Mouse (Mus musculus): ENCODE data around the gene Kpna6. TPM values are rescaled to one million over a fixed set of nuclear protein-coding genes. Genes with fewer than 3 reads are reported as not detected.
A peak's percentile ranks its signal among the peaks of the same experiment; 100 is the strongest.

The Kpna6 gene
- total RNA-seq, 2 experiments from 2014 or later, result 93.3 to 101 TPM

GRCm38 (mm10) chr4:129661584-129661983 is 11.0 kb downstream of the Kpna6 start:
- intact Hi-C loops (cut with DNase I), result no loop called here
- no peak for DNase-seq (ENCODE audit: low spot score in 2 of 2)

- intact Hi-C loops (cut with DNase I), result no loop called here
- no peak for DNase-seq (ENCODE audit: low spot score in 2 of 2)
Observed at GRCm38 (mm10) chr4:129654770-129655169, 17.8 kb downstream of the Kpna6 start.

DNA sequence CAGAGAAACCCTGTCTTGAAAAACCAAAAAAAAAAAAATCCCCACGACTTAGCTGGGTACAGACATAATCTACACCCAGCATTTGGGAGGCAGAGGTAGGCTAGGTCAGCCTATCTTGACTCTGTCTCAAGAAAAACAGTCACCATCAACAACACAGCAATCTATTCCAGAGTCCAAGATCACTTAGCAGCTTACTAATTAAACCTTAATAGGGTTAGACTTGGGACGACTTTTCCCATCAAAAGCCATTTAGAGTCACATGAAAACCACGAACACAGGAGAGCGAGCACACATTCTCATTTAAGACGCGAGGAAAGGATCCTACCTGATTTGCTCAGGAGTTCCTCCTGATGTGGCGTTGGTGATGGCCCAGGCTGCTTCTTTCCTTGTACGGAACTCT is 22.2 kb downstream of the Kpna6 start:
- no peak for DNase-seq (ENCODE audit: low spot score in 2 of 2)
- intact Hi-C loops (cut with DNase I), result no loop called here

- intact Hi-C loops (cut with DNase I), result no loop called here
- no peak for DNase-seq (ENCODE audit: low spot score in 2 of 2)
Observed at GRCm38 (mm10) chr4:129648656-129649055, 23.9 kb downstream of the Kpna6 start.

DNA sequence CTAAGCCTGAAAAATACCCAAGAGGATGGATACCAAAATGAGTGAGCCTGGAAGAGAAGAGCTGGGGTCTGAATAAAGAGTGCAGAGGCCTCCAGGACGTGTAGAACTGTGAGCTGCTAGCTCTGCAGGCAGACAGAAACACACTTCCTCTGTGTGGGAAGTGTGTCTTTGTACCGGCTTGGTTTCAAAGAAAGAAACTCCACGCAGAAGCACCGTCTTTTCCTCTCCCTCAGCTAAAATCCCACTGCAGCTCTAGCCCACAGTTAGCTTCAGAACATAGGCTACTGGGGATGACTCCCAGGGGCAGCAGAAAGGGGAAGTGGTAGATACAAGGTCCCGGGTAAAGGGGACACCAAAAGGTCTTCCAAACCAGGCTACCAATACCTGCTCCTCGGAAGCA is 27.4 kb downstream of the Kpna6 start:
- no peak for DNase-seq (ENCODE audit: low spot score in 2 of 2)

GRCm38 (mm10) chr4:129641756-129642155 is 30.8 kb downstream of the Kpna6 start:
- DNase-seq (ENCODE audit: low spot score in 2 of 2), result no peak
- intact Hi-C loops (cut with DNase I), result loop anchor here (2.0 to 5.0 kb wide), 2 partner anchors 17 to 51 kb away; no protein-coding TSS in a partner anchor

More for the DNA sequence above, 27.4 kb downstream of the Kpna6 start:
- intact Hi-C loops (cut with DNase I), result no loop called here

- DNase-seq (ENCODE audit: low spot score in 2 of 2), result peak; percentile 97 to 98
- intact Hi-C loops (cut with DNase I), result loop anchor here (2.0 to 5.0 kb wide), 2 partner anchors 16 to 51 kb away; no protein-coding TSS in a partner anchor
Observed at GRCm38 (mm10) chr4:129640638-129641467, 31.7 kb downstream of the Kpna6 start, which contains the start of gene Txlna. Gene Txlna, minus strand, starts transcription at chr4:129641065.

GRCm38 (mm10) chr4:129640101-129640637 is 32.4 kb downstream of the Kpna6 start:
- peak in 1 of 2 experiments; percentile 37 for DNase-seq (ENCODE audit: low spot score in 2 of 2)
- intact Hi-C loops (cut with DNase I), result loop anchor here (2.0 to 5.0 kb wide), 2 partner anchors 15 to 52 kb away; no protein-coding TSS in a partner anchor

DNA sequence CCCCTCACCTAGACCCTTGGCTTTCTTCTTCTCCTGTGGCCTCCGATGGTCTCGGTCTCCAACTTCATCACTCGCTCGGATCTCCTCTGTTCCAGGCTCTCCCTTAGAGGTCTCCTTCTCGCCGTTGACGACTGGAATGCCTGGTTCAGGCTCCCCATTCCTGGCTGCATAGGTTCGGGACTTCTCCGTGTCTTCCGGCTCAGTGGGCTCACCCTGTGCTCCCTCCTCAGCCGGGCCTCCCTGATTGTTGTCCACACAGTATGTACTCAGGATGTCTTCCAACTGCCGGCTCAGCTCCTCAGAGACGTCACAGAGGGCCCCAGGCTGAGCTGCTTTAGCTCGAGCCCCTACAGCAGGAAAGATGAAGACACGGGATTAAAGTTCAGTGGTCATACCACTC is 33.3 kb downstream of the Kpna6 start:
- intact Hi-C loops (cut with DNase I), result no loop called here
- no peak for DNase-seq (ENCODE audit: low spot score in 2 of 2)

DNA sequence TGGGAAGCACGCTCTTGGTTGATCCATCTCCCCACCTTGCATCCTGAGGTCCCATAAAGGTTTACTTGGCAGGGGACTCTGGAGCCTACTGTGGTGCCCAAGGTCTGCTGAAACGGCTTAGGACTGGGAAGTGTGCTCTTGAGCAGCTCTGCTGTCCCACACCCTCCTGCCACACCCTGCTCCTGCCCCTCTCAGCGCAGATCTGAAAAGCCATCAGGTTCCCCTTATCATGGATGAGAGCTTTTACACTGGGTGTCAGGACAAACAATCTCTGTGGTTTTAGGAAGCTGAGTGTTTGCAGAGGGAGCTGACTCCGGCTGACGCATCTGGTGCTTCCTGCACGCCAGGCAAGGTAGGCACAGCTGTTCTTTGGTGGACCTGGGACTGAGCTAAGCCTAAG is 38.7 kb downstream of the Kpna6 start:
- intact Hi-C loops (cut with DNase I), result no loop called here

DNA sequence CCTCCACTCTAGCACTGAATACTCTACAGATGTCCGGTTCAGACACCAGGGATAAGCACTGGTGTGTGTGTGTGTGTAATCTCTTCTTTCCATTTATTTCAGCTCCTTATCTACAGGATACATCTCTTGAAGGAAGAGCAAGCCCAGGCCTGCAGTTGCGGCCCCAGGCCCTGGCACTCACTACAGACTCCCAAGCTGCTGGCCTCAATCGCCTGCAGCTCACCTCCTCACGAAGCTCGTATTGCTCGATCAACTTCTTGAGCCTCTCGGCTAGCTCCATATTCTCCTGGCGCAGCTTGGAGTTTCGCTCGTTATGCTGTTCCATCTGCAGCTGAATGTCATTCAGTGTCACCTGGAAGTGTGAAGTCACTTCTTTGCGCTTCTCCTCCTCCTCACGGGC is 40.7 kb downstream of the Kpna6 start:
- intact Hi-C loops (cut with DNase I), result no loop called here
- DNase-seq (ENCODE audit: low spot score in 2 of 2), result no peak

More for the DNA sequence above, 38.7 kb downstream of the Kpna6 start:
- DNase-seq (ENCODE audit: low spot score in 2 of 2), result no peak

DNA sequence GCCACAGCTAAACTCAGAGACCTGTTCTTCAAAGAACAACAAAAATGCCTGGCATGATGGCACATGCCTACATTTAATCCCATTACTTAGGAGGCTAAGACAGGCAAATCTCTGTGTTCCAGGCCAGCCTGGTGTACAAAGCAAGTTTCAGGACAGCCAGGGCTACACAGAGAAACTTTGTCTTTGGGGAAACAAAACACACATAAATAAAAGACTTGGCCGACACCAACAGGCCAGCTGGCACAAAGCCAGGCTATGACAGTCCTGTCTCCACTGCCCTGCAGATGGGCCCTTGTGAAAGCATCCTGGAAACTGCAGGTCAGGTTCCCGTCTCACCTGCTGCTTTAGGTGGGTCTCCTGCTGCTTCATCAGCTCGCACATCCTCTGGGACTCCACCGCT is 41.6 kb downstream of the Kpna6 start:
- DNase-seq (ENCODE audit: low spot score in 2 of 2), result no peak
- intact Hi-C loops (cut with DNase I), result no loop called here

- no peak for DNase-seq (ENCODE audit: low spot score in 2 of 2)
- intact Hi-C loops (cut with DNase I), result no loop called here
Observed at GRCm38 (mm10) chr4:129626035-129626434, 46.5 kb downstream of the Kpna6 start.

GRCm38 (mm10) chr4:129625496-129625895 is 47.1 kb downstream of the Kpna6 start:
- no peak for DNase-seq (ENCODE audit: low spot score in 2 of 2)
- intact Hi-C loops (cut with DNase I), result loop anchor here (2.0 kb wide), 1 partner anchor 15 kb away; the partner anchor contains the start of gene Txlna

DNA sequence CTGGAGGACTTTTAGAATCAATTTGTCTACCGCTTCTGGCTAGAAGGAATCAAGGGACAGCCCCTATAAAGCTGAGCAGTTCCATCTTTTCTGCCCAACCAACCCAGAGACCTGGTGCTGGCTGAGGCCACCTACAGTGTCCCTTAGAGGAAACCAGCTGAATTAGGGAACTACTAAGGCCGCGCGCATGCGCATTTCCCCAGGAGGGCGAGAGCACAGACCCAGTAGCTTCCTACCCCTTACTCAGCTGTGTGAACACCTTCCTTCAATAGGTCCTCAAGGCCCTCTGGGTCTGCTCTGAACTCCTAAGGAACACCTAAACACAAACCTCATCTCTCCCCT is 47.6 kb downstream of the Kpna6 start:
- peak; percentile 58 to 62 for DNase-seq (ENCODE audit: low spot score in 2 of 2)
- intact Hi-C loops (cut with DNase I), result loop anchor here (2.0 kb wide), 1 partner anchor 16 kb away; the partner anchor contains the start of gene Txlna

DNA sequence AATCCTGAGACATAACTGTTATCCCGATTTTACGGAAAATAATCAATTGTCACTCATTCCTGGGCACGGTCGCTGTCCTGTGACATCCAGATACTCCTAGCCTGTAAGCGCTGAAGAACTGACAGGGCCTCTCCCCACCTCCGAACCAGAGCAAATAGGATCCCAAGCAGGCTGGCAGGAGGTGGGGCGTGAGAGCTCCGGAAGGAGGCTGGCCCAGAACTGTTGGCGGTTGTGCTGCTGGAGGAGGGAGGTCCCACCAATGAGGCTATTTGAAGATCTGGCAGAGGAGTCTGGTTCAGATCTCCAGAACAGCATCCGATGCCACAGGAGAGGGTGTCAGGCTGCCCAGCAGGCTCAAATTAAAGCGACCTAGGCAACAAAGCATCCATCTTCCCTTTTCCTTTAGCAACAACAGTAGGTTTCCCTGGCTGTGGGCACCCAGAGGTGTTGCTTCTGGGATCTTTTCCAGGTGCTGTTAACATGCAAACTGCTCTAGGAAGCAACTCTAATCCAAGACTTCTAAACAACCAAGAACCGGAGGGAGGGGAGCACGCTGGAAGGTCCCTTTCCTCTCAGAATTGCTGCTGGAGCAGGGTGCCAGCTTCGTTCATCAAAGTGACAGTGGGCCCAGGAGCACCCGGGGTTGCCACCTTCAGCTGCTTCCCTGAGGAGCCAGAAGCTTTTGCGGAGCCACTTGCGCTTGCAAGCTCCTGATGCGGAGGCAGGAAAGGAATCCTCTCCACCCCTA is 48.1 kb downstream of the Kpna6 start:
- peak; percentile 88 to 89 for DNase-seq (ENCODE audit: low spot score in 2 of 2)
- intact Hi-C loops (cut with DNase I), result loop anchor here (2.0 kb wide), 1 partner anchor 16 kb away; the partner anchor contains the start of gene Txlna

GRCm38 (mm10) chr4:129623681-129624091 is 48.9 kb downstream of the Kpna6 start, which contains the start of gene Ccdc28b:
Gene Ccdc28b, minus strand, starts transcription at chr4:129623947.
- intact Hi-C loops (cut with DNase I), result loop anchor here (2.0 kb wide), 1 partner anchor 17 kb away; the partner anchor contains the start of gene Txlna
- peak; percentile 65 for DNase-seq (ENCODE audit: low spot score in 2 of 2)

GRCm38 (mm10) chr4:129622803-129623535 is 49.6 kb downstream of the Kpna6 start:
- intact Hi-C loops (cut with DNase I), result no loop called here

DNA sequence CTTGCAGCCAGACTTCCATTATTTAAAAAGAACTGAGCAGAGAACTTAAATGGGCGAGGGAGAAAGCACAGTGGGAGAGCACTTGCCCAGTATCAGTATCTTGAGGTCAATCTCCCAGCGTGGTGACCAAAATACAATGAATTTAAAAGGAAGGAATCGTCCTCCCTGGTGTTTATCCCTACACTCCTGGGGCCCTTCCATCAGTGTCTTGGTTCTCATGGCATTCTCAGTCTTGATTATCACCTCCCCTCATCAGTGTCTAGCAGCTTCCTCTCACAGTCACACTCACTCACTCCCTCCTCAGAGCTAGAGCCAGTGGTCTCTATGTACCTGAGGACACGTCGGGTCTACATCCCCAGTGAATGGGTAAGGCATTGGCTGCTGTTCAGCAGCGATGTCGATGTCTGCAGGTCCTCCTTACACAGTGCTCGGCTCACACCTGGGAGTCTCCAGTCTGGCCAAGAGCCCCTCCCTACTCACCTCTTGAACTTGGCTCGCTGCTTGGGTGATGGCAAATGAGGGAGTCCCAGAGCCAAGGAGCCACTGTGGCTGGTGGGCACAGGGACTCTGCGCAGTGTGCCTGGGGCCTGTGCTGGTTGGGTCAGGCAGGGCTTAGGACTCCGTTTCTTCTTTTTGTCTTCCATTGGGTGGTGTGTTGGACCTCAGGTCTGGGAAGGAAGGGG is 50.3 kb downstream of the Kpna6 start:
- intact Hi-C loops (cut with DNase I), result no loop called here
- no peak for DNase-seq (ENCODE audit: low spot score in 2 of 2)

More at GRCm38 (mm10) chr4:129622803-129623535, 49.6 kb downstream of the Kpna6 start:
- no peak for DNase-seq (ENCODE audit: low spot score in 2 of 2)

Measured in left cerebral cortex, postnatal 36 days (tissue).